Mouse (Mus musculus) MEL (cell line): ENCODE results near the gene Fyco1. TPM values are rescaled to one million over a fixed set of nuclear protein-coding genes. Genes with fewer than 3 reads are reported as not detected.

ENCODE experiments used
- DNase-seq: peaks from one replicate; pipeline ENCODE4 v3.0.0; 2011; ENCODE audit warnings: low read depth, low spot score
- H3K27ac ChIP-seq: 2 replicates; pipeline ENCODE4 v1.5.1; 2012; ENCODE audit warnings: low read depth, mild to moderate bottlenecking, control low read depth, low read length, moderate library complexity; ENCODE audit not compliant: control insufficient read depth
- H3K27me3 ChIP-seq, 2 experiments: fragments of 150-350 bp in 1 of 2; sonication (generic) in 1 of 2; 2 replicates each; pipeline ENCODE4 v1.6.1; 2012; ENCODE audit warnings: low read length in 2 of 2, mild to moderate bottlenecking in 2 of 2, improper control_type of control experiment in 1 of 2, moderate library complexity in 1 of 2; ENCODE audit not compliant: insufficient read depth in 2 of 2, control insufficient read depth in 1 of 2
- H3K36me3 ChIP-seq, 2 experiments: 2 replicates each; pipeline ENCODE4 v1.6.1; 2012 to 2014; ENCODE audit warnings: low read length in 2 of 2, improper control_type of control experiment in 1 of 2, inconsistent platforms in 1 of 2, mild to moderate bottlenecking in 1 of 2; ENCODE audit not compliant: insufficient read depth in 2 of 2, control insufficient read depth in 1 of 2
- H3K4me1 ChIP-seq, 2 experiments: fragments of 150-350 bp in 1 of 2; sonication (generic) in 1 of 2; 2 replicates each; pipeline ENCODE4 v1.6.1; 2012; ENCODE audit warnings: low read length in 2 of 2, improper control_type of control experiment in 1 of 2, mild to moderate bottlenecking in 1 of 2; ENCODE audit not compliant: insufficient read depth in 2 of 2, control insufficient read depth in 1 of 2
- H3K4me3 ChIP-seq, 2 experiments: fragments of 150-350 bp in 1 of 2; sonication (generic) in 1 of 2; 2 replicates each; pipeline ENCODE4 v1.5.1; 2012; ENCODE audit warnings: low read depth in 2 of 2, low read length in 2 of 2, mild to moderate bottlenecking in 2 of 2, moderate library complexity in 2 of 2, control low read depth in 1 of 2, improper control_type of control experiment in 1 of 2; ENCODE audit not compliant: control insufficient read depth in 1 of 2, insufficient read depth in 1 of 2
- H3K79me2 ChIP-seq: 2 replicates; pipeline ENCODE4 v1.6.1; 2012; ENCODE audit warnings: mild to moderate bottlenecking, low read length, moderate library complexity; ENCODE audit not compliant: control insufficient read depth, poor library complexity, insufficient read depth
- H3K9ac ChIP-seq: 2 replicates; pipeline ENCODE4 v1.6.1; 2012; ENCODE audit warnings: low read depth, mild to moderate bottlenecking, control low read depth, low read length, moderate library complexity; ENCODE audit not compliant: control insufficient read depth, poor library complexity, severe bottlenecking
- H3K9me3 ChIP-seq: fragments of 150-350 bp; sonication (generic); replicated peaks from 2 replicates; pipeline ENCODE4 v1.6.1; 2012; ENCODE audit warnings: mild to moderate bottlenecking, low read length, improper control_type of control experiment, moderate library complexity; ENCODE audit not compliant: insufficient read depth
- CHD1 ChIP-seq: IDR thresholded peaks from 2 replicates; pipeline ENCODE4 v1.6.1; 2012; ENCODE audit warnings: low read depth, mild to moderate bottlenecking, inconsistent platforms, low read length, improper control_type of control experiment
- CTCF ChIP-seq, 3 experiments: IDR thresholded peaks in 2 of 3; conservative IDR thresholded peaks in 1 of 3; 2 replicates each; pipeline ENCODE4 v1.5.1; 2011 to 2012; ENCODE audit warnings: low read length in 3 of 3, low read depth in 2 of 3, mild to moderate bottlenecking in 2 of 3, improper control_type of control experiment in 1 of 3, inconsistent platforms in 1 of 3, mixed read lengths in 1 of 3, moderate library complexity in 1 of 3; ENCODE audit not compliant: control insufficient read depth in 1 of 3, insufficient read depth in 1 of 3, poor library complexity in 1 of 3, severe bottlenecking in 1 of 3
- E2F4 ChIP-seq: IDR thresholded peaks from 2 replicates; pipeline ENCODE4 v1.6.1; 2011; ENCODE audit warnings: low read depth, low read length, improper control_type of control experiment, borderline replicate concordance
- ETS1 ChIP-seq: IDR thresholded peaks from 2 replicates; pipeline ENCODE4 v1.6.1; 2012; ENCODE audit warnings: low read depth, mild to moderate bottlenecking, inconsistent platforms, low read length, improper control_type of control experiment, moderate library complexity
- GABPA ChIP-seq: IDR thresholded peaks from 2 replicates; pipeline ENCODE4 v1.6.1; 2012; ENCODE audit warnings: low read depth, mild to moderate bottlenecking, inconsistent platforms, low read length, improper control_type of control experiment, moderate library complexity
- KAT2A ChIP-seq: conservative IDR thresholded peaks from 2 replicates; pipeline ENCODE4 v1.6.1; 2012; ENCODE audit warnings: low read depth, low read length, improper control_type of control experiment, inconsistent platforms
- MAZ ChIP-seq: IDR thresholded peaks from 2 replicates; pipeline ENCODE4 v1.6.1; 2012; ENCODE audit warnings: low read depth, mild to moderate bottlenecking, inconsistent platforms, low read length, improper control_type of control experiment
- MXI1 ChIP-seq: IDR thresholded peaks from 2 replicates; pipeline ENCODE4 v1.6.1; 2011; ENCODE audit warnings: mild to moderate bottlenecking, low read depth, low read length, improper control_type of control experiment
- NRF1 ChIP-seq: IDR thresholded peaks from 2 replicates; pipeline ENCODE4 v1.6.1; 2014; ENCODE audit warnings: low read depth, mild to moderate bottlenecking, inconsistent platforms, low read length, improper control_type of control experiment, moderate library complexity; ENCODE audit not compliant: poor library complexity, insufficient read depth, severe bottlenecking
- POLR2AphosphoS2 ChIP-seq: IDR thresholded peaks from 2 replicates; pipeline ENCODE4 v1.6.1; 2011; ENCODE audit warnings: low read length, improper control_type of control experiment
- POLR2AphosphoS5 ChIP-seq: IDR thresholded peaks from 2 replicates; pipeline ENCODE4 v1.6.1; 2012; ENCODE audit warnings: low read depth, borderline replicate concordance, mild to moderate bottlenecking, inconsistent platforms, low read length, moderate library complexity, mixed read lengths
- SMC3 ChIP-seq: IDR thresholded peaks from 2 replicates; pipeline ENCODE4 v1.6.1; 2011; ENCODE audit warnings: low read depth, low read length, improper control_type of control experiment
- TBP ChIP-seq: IDR thresholded peaks from 2 replicates; pipeline ENCODE4 v1.8.0; 2011; ENCODE audit warnings: low read depth, low read length, improper control_type of control experiment
- TCF12 ChIP-seq: IDR thresholded peaks from 2 replicates; pipeline ENCODE4 v1.6.1; 2014; ENCODE audit warnings: low read depth, mild to moderate bottlenecking, inconsistent platforms, low read length, improper control_type of control experiment, moderate library complexity
- UBTF ChIP-seq: IDR thresholded peaks from 2 replicates; pipeline ENCODE4 v1.6.1; 2012; ENCODE audit warnings: low read depth, mild to moderate bottlenecking, inconsistent platforms, low read length, improper control_type of control experiment, moderate library complexity, borderline replicate concordance; ENCODE audit not compliant: insufficient read depth
- USF1 ChIP-seq: IDR thresholded peaks from 2 replicates; pipeline ENCODE4 v1.6.1; 2014; ENCODE audit warnings: low read depth, mild to moderate bottlenecking, inconsistent platforms, low read length, improper control_type of control experiment, moderate library complexity
- ZC3H11A ChIP-seq: IDR thresholded peaks from 2 replicates; pipeline ENCODE4 v1.6.1; 2012; ENCODE audit warnings: low read depth, mild to moderate bottlenecking, inconsistent platforms, low read length, improper control_type of control experiment
- ZNF384 ChIP-seq: IDR thresholded peaks from 2 replicates; pipeline ENCODE4 v1.6.1; 2012; ENCODE audit warnings: low read depth, mild to moderate bottlenecking, inconsistent platforms, low read length, improper control_type of control experiment
- polyA plus RNA-seq, 2 experiments: library from polyadenylated mRNA; stranded (reverse) in 1 of 2; unstranded in 1 of 2; fragments of >175 nt in 1 of 2; fragments of >200 nt in 1 of 2; gene quantifications; 2 replicates each; pipeline versions ENCODE4 v1.2.1 to v1.2.4; 2012; ENCODE audit warnings: low replicate concordance in 2 of 2, low read depth in 1 of 2; ENCODE audit not compliant: insufficient read length in 2 of 2, insufficient read depth in 1 of 2, missing spikeins in 1 of 2
- total RNA-seq: library from RNA; depleted of rRNA; stranded (reverse); fragments of 300-350 nt; gene quantifications from 2 replicates; pipeline ENCODE4 v1.2.3, GENCODE M21; 2012

Fyco1 gene
- total and polyA plus RNA-seq, 3 experiments: 1.2 to 2.7 TPM; not detected in 1

GRCm38 (mm10) chr9:123815996-123816395 is 35.7 kb downstream of the Fyco1 start:
- Histone ChIP-seq H3K4me1 (no peaks in the 10 kb centered on the region), H3K36me3 (peaks cover 0 to 5% of the 10 kb centered on the region in 2 experiments; a peak in 2 of 4 replicates)
- TF ChIP-seq POLR2AphosphoS5 (no peak), ZNF384 (no peak), CHD1 (no peak), NRF1 (no peak), UBTF (no peak)

GRCm38 (mm10) chr9:123815444-123815843 is 36.3 kb downstream of the Fyco1 start:
- no peaks in the 10 kb centered on the region for H3K4me1 ChIP-seq
- H3K27me3 ChIP-seq: no peaks in the 10 kb centered on the region
- no peak overlapping the region for H3K9ac ChIP-seq
- no peaks in the 10 kb centered on the region for H3K9me3 ChIP-seq
- TF ChIP-seq CTCF (IDR thresholded peaks at IDR 0.05 in 2 of 3, conservative IDR thresholded peaks at IDR 0.05 in 1 of 3; ENCODE audit: control insufficient read depth in 1 of 3, insufficient read depth in 1 of 3, low read depth in 2 of 3, low read length in 3 of 3, poor library complexity in 1 of 3, severe bottlenecking in 1 of 3) (no peak), UBTF (no peak), SMC3 (no peak), TCF12 (no peak), MXI1 (no peak), ZC3H11A (no peak), USF1 (no peak), POLR2AphosphoS5 (no peak)
- TF ChIP-seq, all 39 proteins: peak for 0
- no peak for DNase-seq
- no peak overlapping the region for H3K4me3 ChIP-seq
- H3K27ac ChIP-seq: no peak overlapping the region
- H3K36me3 ChIP-seq: peaks cover 0 to 4% of the 10 kb centered on the region in 2 experiments; a peak in 2 of 4 replicates
- no peaks in the 10 kb centered on the region for H3K79me2 ChIP-seq

More at GRCm38 (mm10) chr9:123815996-123816395, 35.7 kb downstream of the Fyco1 start:
- Histone ChIP-seq H3K4me3 (no peak overlapping the region), H3K27ac (no peak overlapping the region), H3K9ac (no peak overlapping the region), H3K9me3 (no peaks in the 10 kb centered on the region), H3K79me2 (no peaks in the 10 kb centered on the region), H3K27me3 (no peaks in the 10 kb centered on the region)
- DNase-seq: no peak

GRCm38 (mm10) chr9:123814821-123815220 is 36.9 kb downstream of the Fyco1 start:
- Histone ChIP-seq H3K27ac (no peak overlapping the region), H3K79me2 (no peaks in the 10 kb centered on the region), H3K4me3 (no peak overlapping the region), H3K36me3 (peaks cover 0 to 4% of the 10 kb centered on the region in 2 experiments; a peak in 2 of 4 replicates), H3K27me3 (no peaks in the 10 kb centered on the region), H3K9me3 (no peaks in the 10 kb centered on the region), H3K4me1 (no peaks in the 10 kb centered on the region), H3K9ac (no peak overlapping the region)
- no peak for DNase-seq
- TF ChIP-seq SMC3: no peak
- TF ChIP-seq MAZ: no peak
- TF ChIP-seq POLR2AphosphoS5: no peak
- TF ChIP-seq GABPA: no peak
- no peak for TF ChIP-seq POLR2AphosphoS2
- TF ChIP-seq KAT2A: no peak
- TF ChIP-seq E2F4: no peak
- TF ChIP-seq USF1: no peak
- no peak for TF ChIP-seq ETS1
- no peak for TF ChIP-seq TCF12
- no peak for TF ChIP-seq TBP
